Mouse (Mus musculus) brain, embryonic 14.5 days (tissue): Measurements from ENCODE around the gene Rpl22. TPM values are rescaled to one million over a fixed set of nuclear protein-coding genes. Genes with fewer than 3 reads are reported as not detected.

Experiments
- DNase-seq: peaks from one replicate; pipeline ENCODE4 v3.0.0-alpha.2; 2011; ENCODE audit warnings: low read depth
- CTCF ChIP-seq: fragments of 200-500 bp; IDR thresholded peaks from 2 replicates; pipeline ENCODE4 v1.5.1; 2012; ENCODE audit warnings: inconsistent platforms, mild to moderate bottlenecking, moderate library complexity, borderline replicate concordance; ENCODE audit not compliant: insufficient read depth, insufficient read length; ENCODE audit errors: extremely low read depth
- POLR2A ChIP-seq: fragments of 200-500 bp; IDR thresholded peaks from 2 replicates; pipeline ENCODE4 v1.6.1; 2012; ENCODE audit warnings: mild to moderate bottlenecking, inconsistent platforms, borderline replicate concordance; ENCODE audit not compliant: poor library complexity, insufficient read depth, insufficient read length, severe bottlenecking; ENCODE audit errors: extremely low read depth
- polyA plus RNA-seq: library from polyadenylated mRNA; depleted of rRNA; stranded (reverse); fragments of >200 nt; gene quantifications from 2 replicates; pipeline ENCODE4 v1.2.3, GENCODE M21; 2012

Gene Rpl22
- polyA plus RNA-seq, 1 experiment: 292 TPM

DNA sequence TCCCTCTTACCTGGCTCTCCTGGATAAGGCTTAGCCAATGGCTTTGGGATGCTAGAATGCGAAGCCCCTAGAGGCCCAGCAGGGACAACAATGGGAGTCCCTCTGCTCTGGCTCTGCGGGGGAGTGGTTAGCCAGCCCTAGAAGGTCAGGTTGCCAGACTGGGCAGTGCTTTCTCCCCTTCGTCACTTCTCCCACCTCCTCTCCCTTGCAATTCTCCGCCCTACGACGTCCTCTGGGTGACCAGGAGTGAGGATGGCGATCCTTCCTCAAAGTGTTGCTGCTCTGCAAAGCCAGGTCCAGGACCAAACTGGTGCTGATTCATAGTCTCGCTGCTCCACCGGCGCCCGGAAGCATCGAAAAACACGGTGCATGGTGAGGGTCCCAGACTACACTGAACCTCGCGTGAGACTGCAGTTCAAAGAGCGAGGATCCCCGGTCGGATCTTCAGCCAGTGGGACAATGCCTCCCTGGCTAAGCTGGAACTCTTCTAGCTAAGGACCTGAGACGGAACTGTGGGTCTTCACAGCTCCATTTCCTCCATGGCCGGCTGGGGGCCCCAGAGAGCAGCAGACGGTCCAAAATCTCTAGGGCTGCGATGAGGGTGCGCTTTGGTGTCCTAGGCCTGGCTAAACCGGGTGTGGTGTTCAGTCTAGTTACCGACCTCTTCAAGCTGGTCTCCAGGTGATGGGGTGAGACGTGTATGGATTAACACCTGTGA lies 6.9 kb upstream of the Rpl22 start, which contains the start of gene Rnf207:
Gene Rnf207 (minus strand): TSS at position 477 of the 718 bp plus-strand sequence.
- DNase-seq: no peak
- peak; percentile 59; the same call in 1 of the 2 replicates for TF ChIP-seq CTCF
- no peak for TF ChIP-seq POLR2A

GRCm38 (mm10) chr4:152321464-152321863 lies 4.1 kb upstream of the Rpl22 start:
- TF ChIP-seq POLR2A (no peak), CTCF (no peak)
- DNase-seq: no peak

GRCm38 (mm10) chr4:152324641-152325562 lies 640 bp upstream of the Rpl22 start:
- no peak for TF ChIP-seq POLR2A
- TF ChIP-seq CTCF: no peak
- DNase-seq: no peak

- TF ChIP-seq CTCF: no peak
- TF ChIP-seq POLR2A: no peak
- no peak for DNase-seq
Measured at GRCm38 (mm10) chr4:152326543-152326942, 1.0 kb downstream of the Rpl22 start.

- TF ChIP-seq POLR2A (no peak), CTCF (peak; percentile 56; the same call in 1 of the 2 replicates)
- no peak for DNase-seq
Measured at GRCm38 (mm10) chr4:152328691-152329090, 3.1 kb downstream of the Rpl22 start.

- no peak for TF ChIP-seq POLR2A
- TF ChIP-seq CTCF: peak; percentile 99
Measured at GRCm38 (mm10) chr4:152332952-152333351, 7.4 kb downstream of the Rpl22 start.

DNA sequence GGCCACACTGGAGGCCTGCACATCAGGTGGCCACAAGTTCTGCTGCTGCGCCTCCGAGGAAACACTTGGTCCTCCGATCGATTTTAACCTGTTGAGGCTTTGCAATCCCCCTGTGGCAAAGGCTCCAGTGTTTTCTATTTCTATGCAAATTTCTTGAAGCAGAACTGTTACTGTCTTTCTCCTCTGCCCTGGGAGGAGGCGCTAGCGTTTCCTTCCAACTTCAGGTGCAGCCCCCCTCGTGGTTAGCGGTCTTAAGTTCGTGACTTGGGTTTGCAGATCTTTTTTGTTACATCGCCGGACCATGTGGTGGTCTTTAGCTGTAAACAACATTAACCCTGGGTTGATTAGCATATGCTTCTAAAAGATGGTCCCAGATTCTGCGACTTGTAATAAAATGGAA lies 8.0 kb downstream of the Rpl22 start:
- no peak for TF ChIP-seq POLR2A
- no peak for TF ChIP-seq CTCF
- DNase-seq: no peak

More at GRCm38 (mm10) chr4:152332952-152333351, 7.4 kb downstream of the Rpl22 start:
- DNase-seq: peak; percentile 88

DNA sequence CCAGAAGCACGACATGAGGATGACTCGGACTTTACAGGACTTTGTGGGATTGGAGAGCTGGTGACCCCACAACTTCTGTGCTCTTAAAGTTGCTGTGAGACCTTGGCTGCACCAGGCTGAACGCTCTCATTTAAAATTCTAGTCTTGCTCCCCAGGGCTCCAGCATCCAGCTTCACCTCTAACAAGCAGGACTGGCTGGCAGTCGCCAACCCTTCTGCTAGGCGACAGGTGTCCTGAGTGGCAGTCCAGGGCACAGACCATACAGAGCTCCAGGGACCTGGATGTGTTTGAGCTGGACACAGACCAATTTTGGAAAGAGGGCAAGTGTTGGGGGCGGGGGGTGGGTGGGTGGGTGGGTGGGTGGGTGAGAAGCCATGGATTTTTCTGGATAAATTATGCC lies 12.2 kb downstream of the Rpl22 start:
- TF ChIP-seq CTCF (no peak), POLR2A (no peak)
- no peak for DNase-seq

DNA sequence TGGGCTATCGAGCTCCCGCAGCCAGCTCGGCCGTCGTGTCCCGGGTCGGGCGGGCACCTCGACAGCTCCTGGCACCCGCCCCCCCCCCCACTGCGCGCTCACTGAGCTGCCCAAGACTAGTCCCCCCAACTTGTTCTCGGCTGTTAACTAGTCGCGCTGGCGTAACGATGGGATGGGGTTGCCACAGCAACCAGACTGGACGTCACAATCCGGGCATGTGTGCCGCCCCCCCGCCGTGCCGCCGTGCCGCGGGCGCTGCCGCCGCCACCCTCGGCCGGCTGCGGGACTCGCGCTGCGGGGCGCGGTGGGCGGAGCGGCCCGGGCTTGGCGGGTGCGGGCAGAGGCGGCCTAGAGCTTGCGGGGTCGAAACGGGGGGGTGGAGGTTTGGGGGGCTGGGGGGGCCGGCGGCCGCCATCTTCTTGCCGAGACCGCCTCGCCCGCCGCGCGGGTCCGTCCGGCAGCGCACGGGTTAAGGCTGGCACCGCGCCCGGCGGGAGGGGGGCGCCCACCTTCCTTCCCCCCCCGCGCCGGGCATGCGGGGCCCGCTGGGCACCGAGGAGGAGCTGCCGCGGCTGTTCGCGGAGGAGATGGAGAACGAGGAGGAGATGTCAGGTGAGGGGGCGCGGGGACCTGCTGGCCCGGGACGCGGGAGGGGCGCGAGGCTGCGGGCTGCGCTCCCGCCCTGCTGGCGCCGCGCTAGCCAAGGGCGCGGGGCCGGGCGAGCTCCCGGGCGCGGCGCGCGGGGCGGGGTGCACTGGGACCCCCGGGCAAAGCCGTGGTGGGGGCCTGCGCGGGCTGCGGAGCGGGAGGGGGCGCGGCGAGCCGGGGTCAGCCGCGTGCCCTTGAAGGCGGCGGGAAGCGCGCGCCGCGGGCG lies 13.1 kb downstream of the Rpl22 start, which contains the start of gene Chd5:
Gene Chd5 (plus strand): TSS at position 233 of the 874 bp plus-strand sequence.
- TF ChIP-seq POLR2A (no peak), CTCF (no peak)
- DNase-seq: peak; percentile 54

DNA sequence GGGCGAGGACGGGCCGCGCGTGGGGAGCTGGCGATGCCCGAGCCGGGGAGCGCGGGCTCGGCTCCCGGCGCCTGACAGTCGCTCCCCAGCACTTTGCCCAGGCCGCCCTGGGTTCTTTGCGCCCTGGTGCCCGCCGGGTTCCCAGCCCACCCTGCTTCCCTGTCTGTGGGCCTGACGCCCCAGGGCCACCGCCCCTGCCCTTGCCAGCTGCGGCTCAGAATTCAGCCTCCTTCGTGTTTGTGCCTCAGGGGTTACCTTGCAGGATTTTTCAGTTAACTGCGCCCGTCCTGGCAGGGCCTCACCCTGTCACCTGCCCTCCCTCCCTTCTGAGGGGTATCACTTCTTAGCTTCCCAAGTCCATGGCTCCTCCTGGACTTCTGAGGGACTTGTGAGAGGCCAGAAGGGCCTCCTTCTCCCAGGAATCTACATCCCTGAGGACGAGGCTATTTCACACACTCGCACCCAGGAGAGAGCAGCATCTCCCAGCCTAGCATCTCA lies 13.8 kb downstream of the Rpl22 start:
- TF ChIP-seq CTCF (no peak), POLR2A (no peak)
- no peak for DNase-seq

DNA sequence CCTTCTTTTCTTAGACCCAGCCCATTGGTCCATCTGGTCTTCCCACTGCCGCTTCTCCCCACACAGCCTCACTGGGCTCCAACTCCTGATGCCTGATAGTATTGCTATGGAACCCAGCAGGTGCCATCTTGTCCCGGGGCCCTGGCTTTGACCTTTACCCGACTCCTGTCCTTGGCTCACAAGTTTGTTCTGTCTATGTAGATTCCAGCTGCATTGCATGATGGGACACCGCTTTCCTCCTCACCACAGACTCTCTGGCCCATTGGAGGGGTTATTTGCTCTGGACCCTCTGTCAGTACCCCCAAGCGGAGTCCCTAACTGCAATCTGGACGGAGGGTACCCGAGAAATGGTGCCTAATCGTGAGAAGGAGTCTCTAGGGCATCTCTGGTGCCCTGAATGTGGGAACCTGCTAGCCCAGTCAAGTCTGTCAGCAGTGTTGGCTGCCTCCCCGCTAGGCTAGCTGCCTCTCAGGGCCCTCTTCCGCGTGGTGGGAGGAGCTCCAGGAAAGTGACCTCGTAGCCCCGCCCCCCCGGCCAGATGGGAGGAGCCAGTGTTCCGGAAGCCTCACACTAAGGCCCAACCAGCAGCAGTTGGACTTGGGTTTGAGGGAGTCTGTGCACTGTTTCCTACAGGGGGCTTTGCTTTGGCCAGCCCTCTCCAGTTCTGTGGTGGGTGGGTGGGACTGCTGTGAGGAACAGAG lies 15.2 kb downstream of the Rpl22 start:
- TF ChIP-seq POLR2A: no peak
- no peak for TF ChIP-seq CTCF
- peak; percentile 28 for DNase-seq
